Mouse (Mus musculus) urinary bladder, postnatal 25 days (tissue): ENCODE data around the gene Olfr1097.

Source experiments
- DNase-seq: peaks from one replicate; pipeline ENCODE4 v3.0.0; 2022; ENCODE audit warnings: low spot score

The Olfr1097 gene

GRCm38 (mm10) chr2:86892116-86892515 lies at the start of gene Olfr1097:
TSS of gene Olfr1097 (minus strand) at chr2:86892216.
- DNase-seq: no peak

GRCm38 (mm10) chr2:86926557-86926956 lies 34.5 kb upstream of the Olfr1097 start:
- DNase-seq: no peak

GRCm38 (mm10) chr2:86924445-86924844 lies 32.4 kb upstream of the Olfr1097 start, which contains the start of gene Olfr1098:
TSS of gene Olfr1098 (minus strand) at chr2:86924545.
- no peak for DNase-seq

- DNase-seq: no peak
Observed at GRCm38 (mm10) chr2:86905647-86906046, 13.6 kb upstream of the Olfr1097 start.

GRCm38 (mm10) chr2:86874702-86875101 lies 17.3 kb downstream of the Olfr1097 start, which contains the start of gene Gm13723:
TSS of gene Gm13723 (minus strand) at chr2:86874802.
- no peak for DNase-seq

GRCm38 (mm10) chr2:86851596-86851995 lies 40.4 kb downstream of the Olfr1097 start, which contains the start of gene Olfr1095:
TSS of gene Olfr1095 (minus strand) at chr2:86851696.
- no peak for DNase-seq
